Mouse (Mus musculus) inflammation-experienced regulatory T-cells, adult 6 months (primary cell): Measurements from ENCODE around the gene Fam213a. TPM values are rescaled to one million over a fixed set of nuclear protein-coding genes. Genes with fewer than 3 reads are reported as not detected.
"Not testable (repeated sequence)": the region's sequence is repeated elsewhere in the genome, so short reads cannot be mapped to it uniquely, and the experiment has no call there.

Source experiments
- ATAC-seq: one replicate; pipeline ENCODE4 v1.8.0; 2017
- polyA plus RNA-seq, 3 experiments: library from polyadenylated mRNA; unstranded; fragments of 100-300 nt; shearing (Covaris generic); gene quantifications; one replicate each; pipeline ENCODE4 v1.2.1; 2017

Gene Fam213a
- polyA plus RNA-seq = 1 to 10 TPM; 8.0 to 9.7 (median 8.3) TPM

DNA sequence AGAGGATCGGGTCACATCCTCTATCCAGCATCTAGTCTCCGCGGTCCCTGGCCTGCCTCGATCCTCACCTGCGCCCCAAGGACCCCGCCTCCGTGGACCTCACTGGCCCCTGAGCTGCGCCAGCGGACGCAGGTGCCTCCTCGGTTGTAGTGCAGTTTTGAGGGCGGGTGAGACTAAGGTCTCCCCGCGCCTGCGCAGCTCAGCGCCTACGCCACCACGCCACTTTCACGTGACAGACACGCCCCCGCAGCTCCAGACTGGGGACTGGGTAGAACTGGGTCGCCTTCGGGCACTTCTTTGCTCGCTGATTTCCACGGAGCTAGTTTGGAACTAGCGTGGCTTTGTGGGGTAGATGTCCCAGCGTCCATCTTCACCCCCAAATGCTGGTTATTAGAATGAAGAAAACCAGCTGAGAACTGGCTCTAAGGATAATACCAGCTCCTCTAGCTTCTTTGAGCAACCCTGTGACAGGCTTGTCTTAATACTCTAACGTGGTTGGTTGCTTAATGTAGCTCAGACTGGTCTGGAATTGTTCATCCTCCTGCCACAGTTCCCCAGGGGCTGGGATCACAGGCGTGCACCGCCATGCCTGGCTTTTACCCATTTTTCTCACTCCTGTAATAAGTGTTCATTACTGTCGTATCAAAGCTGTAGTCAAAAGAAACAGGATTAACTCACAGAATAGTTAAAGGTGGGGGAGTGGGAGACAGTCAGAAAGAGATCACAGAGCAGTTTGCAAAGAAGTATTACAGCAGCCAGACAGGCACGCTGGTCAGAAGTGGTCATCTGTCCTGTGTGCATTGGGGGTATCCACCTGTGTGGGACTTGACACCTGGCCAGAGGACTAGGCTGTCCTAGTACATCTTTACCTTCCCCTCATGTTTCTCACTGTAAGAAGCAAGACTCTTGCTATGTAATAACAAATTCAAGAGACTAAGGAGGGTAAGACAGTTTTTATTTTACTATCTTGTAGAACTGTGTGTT lies at the start of gene Fam213a:
TSS of gene Fam213a (minus strand) at position 159 of the 984 bp plus-strand sequence.
- ATAC-seq = peak; percentile 96

DNA sequence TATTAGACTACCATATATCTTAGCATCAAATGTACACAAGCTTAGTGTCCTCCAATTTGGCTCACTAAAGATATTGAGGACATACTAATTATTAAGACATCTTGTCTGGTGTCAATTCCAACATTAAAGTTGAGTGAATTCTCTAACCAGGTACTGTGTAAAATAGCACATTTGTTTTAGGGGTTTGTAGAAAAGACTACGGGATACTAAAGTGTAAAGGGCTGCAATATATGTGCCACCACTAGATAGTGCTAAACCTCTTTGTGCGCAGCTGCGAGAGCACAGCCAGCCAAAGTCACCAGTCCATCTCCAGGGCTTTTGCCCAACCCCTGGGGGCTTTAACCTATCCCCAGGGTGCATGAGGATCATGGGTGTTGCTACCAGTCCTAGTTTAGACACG lies 39.6 kb upstream of the Fam213a start:
- not testable (repeated sequence) for ATAC-seq

- ATAC-seq = no peak
Observed at GRCm38 (mm10) chr14:41052481-41052880, 38.9 kb upstream of the Fam213a start.

- ATAC-seq = peak; percentile 88
Observed at GRCm38 (mm10) chr14:41050471-41050870, 36.9 kb upstream of the Fam213a start.

- no peak for ATAC-seq
Observed at GRCm38 (mm10) chr14:41047402-41047801, 33.8 kb upstream of the Fam213a start.

GRCm38 (mm10) chr14:41035146-41035798 lies 21.7 kb upstream of the Fam213a start:
- ATAC-seq = peak; percentile 77

DNA sequence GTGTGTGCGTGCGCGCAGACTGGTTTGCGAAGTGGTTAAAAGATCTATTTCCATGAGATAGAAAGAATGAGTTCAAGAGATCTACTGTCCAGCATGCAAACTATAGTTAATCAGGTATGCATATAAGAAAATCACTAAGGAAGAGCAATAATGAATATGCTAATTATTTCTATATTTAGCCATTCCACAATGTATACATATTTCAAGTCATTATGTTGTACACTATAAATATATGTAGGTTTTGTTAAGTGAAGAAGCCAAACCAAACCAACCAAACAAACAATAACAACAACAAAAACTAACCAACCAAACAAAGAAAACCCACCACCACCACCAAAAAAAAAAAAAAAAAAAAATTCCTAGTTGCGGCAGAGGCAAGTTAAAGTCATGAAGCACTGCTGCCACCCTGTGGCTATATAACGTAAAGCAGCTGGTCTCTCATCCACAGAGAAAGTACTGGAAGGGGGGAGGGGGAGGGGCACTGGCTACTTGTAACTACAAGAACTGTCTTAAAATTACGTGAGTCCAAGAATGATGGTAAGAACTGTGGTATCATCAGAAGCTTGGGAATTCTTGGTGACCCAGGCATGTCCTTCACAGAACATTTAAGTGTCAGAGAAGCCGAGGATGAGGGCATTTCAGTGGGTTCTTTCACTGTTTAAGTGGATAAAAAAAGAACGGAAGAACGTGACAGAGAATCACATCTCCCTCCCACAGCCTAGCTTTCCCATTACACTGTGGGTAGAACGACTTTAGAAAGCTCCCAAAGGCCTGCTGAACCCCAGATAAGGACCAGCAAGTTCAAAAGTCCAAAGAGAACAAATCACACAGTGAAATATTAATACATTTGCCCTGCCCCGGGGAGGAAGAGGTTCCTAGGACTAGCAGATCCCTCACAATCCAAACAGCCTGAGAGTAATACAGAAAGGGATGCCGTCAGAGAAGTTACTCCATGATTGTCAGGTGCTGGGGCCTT lies 19.8 kb upstream of the Fam213a start:
- peak; percentile 79 for ATAC-seq

DNA sequence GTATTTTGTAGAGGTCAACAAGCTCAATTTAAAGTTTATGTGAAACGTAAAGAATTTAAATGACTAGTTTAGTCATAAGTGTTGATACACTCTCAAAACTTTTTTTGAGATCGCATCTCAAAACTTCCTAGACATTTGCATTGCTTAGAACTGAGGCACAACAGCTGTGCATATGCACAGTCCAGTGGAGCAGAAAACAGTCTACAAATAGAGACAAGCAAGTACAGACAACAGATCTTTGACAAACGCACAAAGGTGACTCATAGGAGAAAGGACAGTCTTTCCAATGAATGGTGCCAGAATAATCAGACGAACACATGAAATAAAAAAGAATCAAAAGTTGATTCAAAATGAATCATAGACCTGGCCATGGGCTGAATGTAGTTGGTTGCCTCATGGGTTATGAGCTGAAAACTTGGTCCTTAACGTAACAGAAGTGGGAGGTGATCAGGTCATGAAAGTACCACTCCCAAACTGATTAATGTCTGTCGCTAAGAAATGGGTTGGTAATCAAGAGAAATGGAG lies 17.5 kb upstream of the Fam213a start:
- no peak for ATAC-seq

DNA sequence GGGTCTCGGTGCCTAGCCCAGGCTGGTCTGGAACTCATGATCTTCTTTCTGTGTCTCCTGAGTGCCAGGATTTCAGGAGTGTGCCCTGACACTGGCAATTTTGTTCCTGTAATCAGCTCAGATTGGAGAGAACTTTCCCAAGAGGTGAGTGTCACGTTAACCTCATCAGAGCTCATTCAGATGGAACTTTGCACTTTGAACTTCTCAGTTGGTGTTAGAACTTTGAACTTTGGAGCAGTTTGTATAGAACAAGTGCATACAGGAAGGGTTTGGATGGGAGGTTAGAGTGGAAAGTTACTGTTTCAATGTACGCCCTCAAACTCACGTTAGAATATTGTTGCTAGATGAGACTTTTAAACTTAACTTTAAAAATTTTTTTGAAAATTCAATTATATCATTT lies 15.7 kb upstream of the Fam213a start:
- no peak for ATAC-seq

DNA sequence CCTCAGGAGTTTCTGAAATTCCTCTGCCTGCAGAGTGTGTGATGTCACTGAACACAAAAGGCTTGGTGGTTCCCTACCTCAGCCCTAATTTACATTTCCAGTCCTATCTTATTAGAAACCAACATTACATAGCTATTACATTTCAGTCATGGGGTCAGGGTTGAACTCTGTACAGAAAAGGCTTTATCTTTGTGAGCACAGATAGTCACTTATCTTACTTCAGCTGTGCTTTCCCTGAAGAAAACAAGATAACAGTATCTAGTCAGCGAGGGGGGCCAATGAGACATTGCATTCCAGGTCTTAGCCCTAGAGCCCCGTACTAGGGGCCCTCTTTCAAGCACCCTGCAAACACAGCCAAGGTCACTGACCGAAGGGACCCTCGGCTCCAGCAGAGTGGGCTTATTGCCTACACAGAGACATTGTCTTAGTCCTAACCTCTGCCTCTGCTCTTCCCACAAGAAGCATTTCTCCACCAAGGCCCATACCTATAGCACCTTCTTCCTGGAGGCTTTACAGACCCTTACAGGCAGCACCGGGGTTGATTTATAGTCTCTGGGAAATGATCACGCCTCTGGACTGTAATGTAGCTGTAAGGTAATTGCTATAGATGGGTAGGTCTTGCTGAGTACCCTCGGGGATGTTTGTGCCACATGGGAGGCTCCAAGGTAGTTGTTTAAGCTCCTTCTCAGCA lies 12.2 kb upstream of the Fam213a start:
- ATAC-seq = no peak

DNA sequence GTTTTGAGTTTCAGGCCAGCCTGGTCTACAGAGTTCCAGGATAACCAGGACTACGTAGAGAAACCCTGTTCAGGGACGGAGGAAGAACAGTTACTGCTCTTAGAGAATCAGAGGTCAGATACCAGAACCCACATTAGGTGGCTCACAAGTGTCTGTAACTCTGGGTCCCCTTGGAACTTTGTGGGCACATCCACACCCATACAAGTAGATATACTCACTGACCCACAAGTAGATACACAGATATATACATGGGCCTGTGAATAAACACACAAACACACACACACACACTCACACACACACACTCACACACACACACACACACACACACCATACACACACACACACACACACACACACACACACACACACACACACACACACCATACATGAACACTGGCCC lies 11.5 kb upstream of the Fam213a start:
- ATAC-seq = no peak

GRCm38 (mm10) chr14:41021246-41021645 lies 7.7 kb upstream of the Fam213a start:
- no peak for ATAC-seq

DNA sequence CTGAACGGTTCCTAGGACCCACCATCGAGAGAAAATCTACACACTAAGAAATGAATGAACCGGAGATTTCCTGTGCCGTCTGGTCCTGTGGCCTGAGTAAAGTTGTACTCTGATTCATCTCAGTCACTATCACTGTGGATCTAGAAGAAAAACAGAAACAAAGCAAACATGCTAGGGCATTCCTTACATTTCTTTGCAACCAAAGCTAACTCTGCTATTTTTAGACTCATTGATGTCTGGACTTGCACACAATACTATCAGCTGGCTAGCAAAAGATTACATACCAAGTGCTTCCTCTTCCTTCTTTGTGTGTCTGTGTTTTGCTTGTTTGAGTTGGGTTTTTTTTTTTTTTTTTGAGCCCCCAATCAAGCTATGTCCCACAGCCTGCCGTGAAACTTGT lies 3.9 kb upstream of the Fam213a start:
- no peak for ATAC-seq

- no peak for ATAC-seq
Observed at GRCm38 (mm10) chr14:41014701-41015240, 1.2 kb upstream of the Fam213a start.

DNA sequence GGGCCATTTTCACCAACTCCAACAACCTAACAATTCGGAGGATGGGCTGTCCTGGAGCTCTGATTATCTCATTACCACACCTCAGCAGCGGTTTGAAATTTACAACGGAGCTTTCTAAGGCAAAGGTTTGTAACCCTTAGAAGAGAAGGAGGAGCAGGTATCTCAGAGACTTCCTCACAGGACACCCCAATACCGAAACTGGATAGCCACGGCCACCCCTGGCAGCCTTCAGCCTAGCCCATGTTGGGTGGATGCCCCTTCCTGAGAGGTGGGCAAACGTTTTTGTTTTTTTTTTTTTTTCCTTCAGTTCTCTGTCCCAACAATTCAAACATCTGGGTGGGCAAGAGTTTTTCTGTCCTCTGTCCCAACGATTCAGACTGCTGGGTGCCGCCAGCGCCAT lies 445 bp downstream of the Fam213a start:
- ATAC-seq = no peak

DNA sequence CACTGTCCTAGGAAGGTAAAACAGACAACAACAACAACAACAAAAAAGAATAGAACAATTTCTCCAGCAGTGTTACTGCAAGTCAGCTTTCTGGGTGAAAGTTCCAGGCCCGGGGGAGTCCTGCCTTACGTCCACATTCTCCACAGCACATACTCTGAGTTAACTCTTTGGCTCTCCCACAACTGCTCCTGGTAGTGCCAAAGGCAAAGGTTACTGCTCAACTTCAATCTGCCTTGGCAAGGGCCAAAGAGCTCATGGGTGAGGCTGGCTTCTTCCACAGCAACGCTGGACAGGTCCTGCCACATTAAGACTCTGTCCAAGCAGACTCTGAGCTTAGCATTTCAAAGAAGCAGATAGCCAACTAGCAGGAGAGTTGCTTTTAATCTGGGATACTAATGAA lies 1.7 kb downstream of the Fam213a start:
- ATAC-seq = no peak

DNA sequence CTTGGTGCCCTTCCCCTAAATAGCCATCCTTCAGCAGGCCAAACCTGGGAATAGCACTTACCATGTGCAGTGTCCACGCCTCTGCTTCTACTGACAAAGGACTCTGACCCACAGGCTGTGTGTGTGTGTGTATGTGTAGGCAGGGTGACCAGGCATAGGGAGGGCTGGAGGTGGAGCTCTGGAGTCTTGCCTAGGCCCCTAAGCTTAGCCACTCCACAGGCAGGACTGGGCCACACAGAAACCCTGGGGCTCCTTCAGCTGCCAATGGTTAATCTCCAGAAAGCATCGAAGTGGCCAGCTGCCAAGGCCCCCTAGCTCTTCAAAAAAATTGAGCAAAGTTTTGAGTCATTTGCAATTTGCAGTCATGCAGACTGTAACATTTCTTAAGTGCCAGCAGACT lies 5.5 kb downstream of the Fam213a start:
- ATAC-seq = no peak

- ATAC-seq = no peak
Observed at GRCm38 (mm10) chr14:41007641-41008040, 5.9 kb downstream of the Fam213a start.

DNA sequence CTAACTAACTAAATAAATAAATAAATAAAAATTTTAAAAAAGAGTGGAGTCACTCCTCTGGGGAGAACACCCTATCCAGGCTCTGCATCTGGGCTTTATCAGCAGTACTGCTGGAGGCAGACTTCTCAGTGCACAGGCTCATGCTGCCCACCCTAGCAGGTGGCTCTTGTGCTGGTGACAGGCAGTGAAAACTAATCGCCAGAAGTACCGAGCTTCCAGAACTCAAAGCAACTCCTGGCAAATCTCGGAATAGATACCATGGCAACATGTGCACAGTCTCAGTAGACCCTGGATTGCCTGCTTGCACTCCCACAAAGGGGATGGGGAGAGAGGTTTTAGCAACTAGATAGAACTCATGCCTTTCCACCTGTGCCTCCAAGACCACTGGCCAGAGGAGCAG lies 6.7 kb downstream of the Fam213a start:
- ATAC-seq = no peak

DNA sequence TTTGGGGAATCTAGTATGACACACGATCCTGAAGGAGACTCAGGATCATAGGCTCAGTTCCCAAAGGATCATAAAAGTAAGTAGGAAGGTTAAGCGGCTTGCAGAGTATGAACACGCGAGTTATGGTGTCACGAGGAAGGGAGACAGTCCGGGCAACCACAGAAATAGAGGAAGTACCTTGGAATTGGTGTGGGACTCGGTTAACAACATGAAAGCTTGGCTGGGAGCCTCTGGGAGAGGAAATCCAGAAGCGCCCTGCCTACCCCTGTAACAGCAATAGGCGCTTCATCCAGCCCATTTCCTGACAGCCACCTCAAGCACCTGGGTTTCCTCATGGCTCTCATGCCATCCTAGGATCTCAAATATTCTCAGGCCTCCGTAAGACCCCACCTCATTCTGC lies 7.3 kb downstream of the Fam213a start:
- ATAC-seq = no peak

- ATAC-seq = no peak
Observed at GRCm38 (mm10) chr14:41005716-41006115, 7.9 kb downstream of the Fam213a start.
